Mouse (Mus musculus): Measurements from ENCODE around the gene Tlr8. TPM values are rescaled to one million over a fixed set of nuclear protein-coding genes. Genes with fewer than 3 reads are reported as not detected.

Gene Tlr8
- 0.42 TPM for polyA plus RNA-seq (2015; fragmentation: Illumina TruSeq; extraction: RNeasy Lipid Tissue Mini Kit (QIAGEN cat#74804); ENCODE audit: insufficient read depth, low read depth, low replicate concordance)

DNA sequence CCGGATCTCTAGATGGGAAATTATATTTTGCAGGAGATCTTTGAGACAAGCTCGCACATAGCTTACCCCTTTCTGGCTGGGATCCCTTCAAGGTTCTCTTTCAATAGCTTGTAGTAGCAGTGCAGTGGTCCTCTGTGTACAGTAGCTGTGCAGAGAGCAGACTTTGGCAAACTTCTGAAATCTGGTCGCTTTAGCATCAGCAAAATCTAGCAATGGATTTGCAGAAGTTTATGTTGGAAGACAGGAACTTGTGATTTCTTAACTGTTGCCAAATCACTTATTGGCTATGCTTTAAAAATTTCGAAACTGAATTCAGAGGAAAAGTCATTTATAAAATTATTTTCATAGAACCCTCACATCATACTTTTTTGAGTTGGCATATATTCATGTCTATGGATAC lies at the start of gene Tlr8:
TSS of gene Tlr8 (minus strand) at position 244 of the 400 bp plus-strand sequence.

DNA sequence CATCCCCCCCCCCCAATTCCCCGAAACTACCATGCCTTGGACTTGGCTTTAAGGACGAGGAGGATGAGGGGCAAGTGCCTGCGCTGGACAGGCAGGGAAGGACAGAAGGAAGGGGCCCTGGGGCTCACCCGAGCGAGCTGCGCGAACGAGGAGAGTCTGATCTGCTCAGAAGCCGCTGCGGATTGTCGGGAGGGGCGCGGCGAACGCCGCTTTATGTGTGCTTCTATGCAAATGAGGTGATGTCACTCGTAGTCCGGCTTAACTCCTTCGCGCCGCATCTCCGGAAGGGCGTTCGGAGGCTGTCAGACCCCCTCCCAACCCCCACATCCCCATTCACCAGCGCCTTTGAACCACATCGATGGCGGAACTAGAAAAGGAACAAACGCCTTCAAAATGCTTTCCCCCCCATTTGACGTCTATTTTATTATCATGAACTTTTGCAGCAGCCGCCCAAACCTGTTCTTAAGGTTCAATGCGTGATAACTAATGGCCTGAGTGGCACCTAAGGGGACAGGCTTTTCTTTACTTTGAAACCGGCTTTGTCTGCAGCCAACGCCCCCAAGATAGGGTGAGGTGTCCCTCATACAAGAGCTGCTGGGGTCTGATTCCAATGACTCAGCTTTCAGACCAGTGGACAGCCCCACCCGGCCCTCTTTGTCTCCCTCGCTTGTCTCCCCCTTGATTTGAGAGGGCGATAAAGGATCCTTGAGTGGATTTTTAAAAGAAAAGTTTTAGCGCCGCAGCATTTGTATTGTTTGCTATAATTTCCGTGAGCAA lies 55.0 kb downstream of the Tlr8 start, which contains the start of gene Tmsb4x:
TSS of gene Tmsb4x (minus strand) at position 338 of the 777 bp plus-strand sequence.

Other genes starting within 250 kb of the Tlr8 start
- gene Tmsb4x, start 55.0 kb downstream of the Tlr8 start, polyA plus RNA-seq (2015; fragmentation: Illumina TruSeq; extraction: RNeasy Lipid Tissue Mini Kit (QIAGEN cat#74804); ENCODE audit: insufficient read depth, low read depth, low replicate concordance), result 473 TPM
- 0.42 TPM for gene Tlr7, start 66.2 kb upstream of the Tlr8 start, polyA plus RNA-seq (2015; fragmentation: Illumina TruSeq; extraction: RNeasy Lipid Tissue Mini Kit (QIAGEN cat#74804); ENCODE audit: insufficient read depth, low read depth, low replicate concordance)
- 4.2 TPM for gene Prps2, start 118.4 kb upstream of the Tlr8 start, polyA plus RNA-seq (2015; fragmentation: Illumina TruSeq; extraction: RNeasy Lipid Tissue Mini Kit (QIAGEN cat#74804); ENCODE audit: insufficient read depth, low read depth, low replicate concordance)